Mouse (Mus musculus) stomach, postnatal 0 days (tissue): ENCODE results near the gene Rab7. TPM values are rescaled to one million over a fixed set of nuclear protein-coding genes. Genes with fewer than 3 reads are reported as not detected.

Experiments
- ATAC-seq: fragments of 200-750 bp; cut with Nextera tagmentation; 2 replicates; pipeline ENCODE4 v1.8.0; 2017; ENCODE audit not compliant: low FRiP score, low TSS enrichment
- DNase-seq: peaks from one replicate; pipeline ENCODE4 v3.0.0-alpha.2; 2016; ENCODE audit warnings: low spot score
- H3K27ac ChIP-seq: fragments of 300-500 bp; sonication (generic); replicated peaks from 2 replicates; pipeline ENCODE4 v1.5.1; 2014; ENCODE audit warnings: mild to moderate bottlenecking, control low read depth
- H3K27me3 ChIP-seq: fragments of 300-500 bp; sonication (generic); 2 replicates; pipeline ENCODE4 v1.6.1; 2014; ENCODE audit warnings: low read length; ENCODE audit not compliant: control insufficient read depth, insufficient read depth
- H3K36me3 ChIP-seq: fragments of 300-500 bp; sonication (generic); 2 replicates; pipeline ENCODE4 v1.6.1; 2014; ENCODE audit warnings: low read length, mixed read lengths; ENCODE audit not compliant: control insufficient read depth, insufficient read depth
- H3K4me1 ChIP-seq: fragments of 300-500 bp; sonication (generic); replicated peaks from 2 replicates; pipeline ENCODE4 v1.6.1; 2014; ENCODE audit warnings: antibody characterized with exemption; ENCODE audit not compliant: control insufficient read depth, insufficient read depth
- H3K4me2 ChIP-seq: fragments of 300-500 bp; sonication (generic); replicated peaks from 2 replicates; pipeline ENCODE4 v1.6.1; 2014; ENCODE audit warnings: low read depth, mild to moderate bottlenecking, control low read depth, moderate library complexity
- H3K4me3 ChIP-seq: fragments of 300-500 bp; sonication (generic); 2 replicates; pipeline ENCODE4 v1.5.1; 2014; ENCODE audit warnings: low read depth, low read length, control low read depth
- H3K9ac ChIP-seq: fragments of 300-500 bp; sonication (generic); 2 replicates; pipeline ENCODE4 v1.6.1; 2014; ENCODE audit warnings: mild to moderate bottlenecking, low read length, control low read depth, mixed read lengths
- H3K9me3 ChIP-seq: fragments of 300-500 bp; sonication (generic); 2 replicates; pipeline ENCODE4 v1.6.1; 2016; ENCODE audit warnings: low read length; ENCODE audit not compliant: control insufficient read depth
- CTCF ChIP-seq: IDR thresholded peaks from 2 replicates; pipeline ENCODE4 v1.5.1; 2016; ENCODE audit warnings: antibody characterized with exemption, low read depth, mild to moderate bottlenecking, moderate library complexity
- EP300 ChIP-seq: optimal IDR thresholded peaks from 2 replicates; pipeline ENCODE3; 2016; ENCODE audit warnings: antibody characterized with exemption
- WGBS: fragments of 180-500 bp; shearing (Covaris S2); extraction: QIAGEN DNeasy Blood & Tissue Kit; methylation state at CpG from one replicate; pipeline ENCODE4 v1.1.7; 2014; 5-methylcytosine and 5-hydroxymethylcytosine counted together
- polyA plus RNA-seq: library from polyadenylated mRNA; unstranded; fragments of >200 nt; fragmentation: Nextera tagmentation; extraction: Ambion mirVana; gene quantifications from 2 replicates; pipeline ENCODE4 v1.2.1, GENCODE M21; 2015

Gene Rab7
- polyA plus RNA-seq, 1 experiment from 2014 or later = 179 TPM

- no peak overlapping the region for H3K9ac ChIP-seq
- H3K36me3 ChIP-seq = no peaks in the 10 kb centered on the region
- DNase-seq = no peak
- H3K27ac ChIP-seq = no peak overlapping the region
- H3K4me1 ChIP-seq = no peaks in the 10 kb centered on the region
- H3K4me3 ChIP-seq = no peak overlapping the region
- no peaks in the 10 kb centered on the region for H3K9me3 ChIP-seq
- no peaks in the 10 kb centered on the region for H3K27me3 ChIP-seq
- no peak for ATAC-seq
- no peak overlapping the region for H3K4me2 ChIP-seq
- WGBS = 67% methylated on average over 3 of the region's 3 CpGs
- TF ChIP-seq EP300 (no peak), CTCF (no peak)
These were observed 20.9 kb upstream of the Rab7 start for GRCm38 (mm10) chr6:88065968-88066367.

- no peak overlapping the region for H3K9ac ChIP-seq
- no peak for ATAC-seq
- H3K27me3 ChIP-seq = no peaks in the 10 kb centered on the region
- H3K4me2 ChIP-seq = no peak overlapping the region
- H3K4me3 ChIP-seq = no peak overlapping the region
- no peak for DNase-seq
- no peaks in the 10 kb centered on the region for H3K4me1 ChIP-seq
- 42% methylated on average over 4 of the region's 4 CpGs for WGBS
- H3K36me3 ChIP-seq = no peaks in the 10 kb centered on the region
- no peak overlapping the region for H3K27ac ChIP-seq
- no peak for TF ChIP-seq EP300
- TF ChIP-seq CTCF = no peak
- no peaks in the 10 kb centered on the region for H3K9me3 ChIP-seq
These were observed 20.0 kb upstream of the Rab7 start for GRCm38 (mm10) chr6:88065116-88065515.

- no peak overlapping the region for H3K27ac ChIP-seq
- no peaks in the 10 kb centered on the region for H3K27me3 ChIP-seq
- H3K4me3 ChIP-seq = no peak overlapping the region
- TF ChIP-seq EP300 = no peak
- no peak for TF ChIP-seq CTCF
- no peak overlapping the region for H3K9ac ChIP-seq
- no peak for DNase-seq
- H3K4me2 ChIP-seq = no peak overlapping the region
- ATAC-seq = no peak
- no peaks in the 10 kb centered on the region for H3K9me3 ChIP-seq
- no peaks in the 10 kb centered on the region for H3K36me3 ChIP-seq
- H3K4me1 ChIP-seq = no peaks in the 10 kb centered on the region
- 65% methylated on average over 3 of the region's 3 CpGs for WGBS
These were observed 19.1 kb upstream of the Rab7 start for GRCm38 (mm10) chr6:88064072-88064642.

DNA sequence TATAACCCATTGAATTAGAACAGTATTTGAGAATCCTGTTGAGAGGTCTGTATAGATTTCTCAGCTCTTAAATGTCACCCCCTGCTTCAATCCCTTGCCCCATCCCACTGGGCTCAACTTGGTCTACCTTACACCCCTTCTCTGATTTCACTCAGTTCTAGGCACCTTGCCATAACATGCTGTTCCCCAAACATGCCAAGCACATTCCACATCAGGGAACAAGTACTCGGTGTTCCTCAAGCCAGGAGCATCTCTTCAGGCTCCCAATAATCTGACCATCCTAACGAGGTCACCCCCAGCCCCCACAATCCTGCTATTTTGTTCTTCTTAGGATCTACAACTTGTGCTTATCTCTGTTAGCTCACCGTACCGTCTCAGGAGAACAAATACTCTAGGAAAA, 17.3 kb upstream of the Rab7 start:
- ATAC-seq = no peak
- WGBS = 74% methylated on average over 4 of the region's 4 CpGs
- Histone ChIP-seq H3K27me3 (no peaks in the 10 kb centered on the region), H3K4me3 (no peak overlapping the region), H3K9me3 (no peaks in the 10 kb centered on the region), H3K4me2 (no peak overlapping the region), H3K4me1 (no peaks in the 10 kb centered on the region), H3K27ac (no peak overlapping the region), H3K36me3 (no peaks in the 10 kb centered on the region), H3K9ac (no peak overlapping the region)
- DNase-seq = no peak
- no peak for TF ChIP-seq EP300
- TF ChIP-seq CTCF = no peak

DNA sequence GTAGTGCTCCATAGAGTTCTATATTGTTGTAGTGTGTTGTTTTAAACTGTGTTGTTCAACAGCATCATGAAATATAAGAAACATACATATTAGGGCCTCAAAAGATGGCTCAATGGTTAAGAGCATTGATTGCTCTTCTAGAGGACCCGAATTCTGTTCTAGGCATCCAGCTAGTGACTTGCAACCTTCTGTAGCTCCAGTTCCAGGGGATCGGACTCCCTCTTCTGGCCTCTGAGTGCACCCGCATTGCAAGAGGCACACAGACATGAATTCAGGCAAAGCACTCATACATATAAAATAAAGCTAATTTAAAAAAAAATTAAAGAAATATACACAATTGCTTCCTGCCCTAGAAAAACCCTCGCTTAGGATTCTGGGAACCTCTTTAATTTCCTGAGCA, 16.3 kb upstream of the Rab7 start:
- TF ChIP-seq EP300 (no peak), CTCF (0 out of 2 replicates have a peak, but pooled peaks have one; percentile 4)
- 85% methylated on average over 4 of the region's 4 CpGs for WGBS
- no peak for DNase-seq
- Histone ChIP-seq H3K9ac (no peak overlapping the region), H3K4me1 (no peaks in the 10 kb centered on the region), H3K36me3 (no peaks in the 10 kb centered on the region), H3K9me3 (no peaks in the 10 kb centered on the region), H3K27ac (no peak overlapping the region), H3K4me3 (no peak overlapping the region), H3K27me3 (no peaks in the 10 kb centered on the region), H3K4me2 (no peak overlapping the region)
- no peak for ATAC-seq

DNA sequence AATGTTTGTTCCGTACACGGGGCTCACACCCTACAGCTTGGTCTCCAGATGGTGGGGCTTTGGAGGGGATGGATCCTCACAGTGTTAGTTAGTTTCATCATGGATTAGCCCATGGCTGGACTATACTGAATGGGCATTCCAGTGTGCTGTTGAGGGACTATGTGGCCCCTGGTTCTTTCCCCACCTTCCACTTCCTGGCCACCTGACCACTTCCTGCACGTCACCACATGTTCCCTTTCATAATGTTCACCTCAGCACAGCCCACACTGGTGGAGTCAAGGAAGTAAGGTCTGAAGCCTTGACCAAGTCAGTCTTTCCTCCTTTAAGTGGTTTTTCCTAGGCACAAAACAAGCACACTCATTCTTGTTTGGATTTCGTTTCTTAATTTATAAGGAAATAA, 15.5 kb upstream of the Rab7 start:
- 75% methylated on average over 4 of the region's 4 CpGs for WGBS
- ATAC-seq = no peak
- Histone ChIP-seq H3K4me3 (no peak overlapping the region), H3K4me2 (no peak overlapping the region), H3K27me3 (no peaks in the 10 kb centered on the region), H3K36me3 (no peaks in the 10 kb centered on the region), H3K9me3 (no peaks in the 10 kb centered on the region), H3K9ac (no peak overlapping the region), H3K4me1 (no peaks in the 10 kb centered on the region), H3K27ac (no peak overlapping the region)
- no peak for DNase-seq
- TF ChIP-seq CTCF (no peak), EP300 (no peak)
